In the genomic region with DNA sequence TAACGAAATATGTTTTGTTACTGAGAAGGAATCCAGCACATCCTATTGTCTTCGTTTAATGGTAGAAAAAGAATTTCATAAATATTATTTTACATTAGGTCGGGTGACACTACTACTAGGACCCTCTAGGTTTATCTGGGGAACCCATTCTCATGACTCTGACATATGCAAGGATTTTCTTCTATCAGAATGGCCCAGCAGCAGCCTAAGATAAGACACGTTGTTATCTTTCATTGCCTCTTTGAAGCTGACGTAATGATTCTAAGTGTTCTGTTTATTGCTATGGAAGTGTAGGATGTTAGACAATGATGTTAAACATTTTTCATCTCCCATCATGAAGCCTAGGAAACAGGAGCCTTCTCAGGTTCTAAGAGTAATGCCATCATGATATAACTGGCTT, we compare ENCODE assay signal across 31 mouse cellular contexts. TPM values are rescaled to one million over a fixed set of nuclear protein-coding genes. Genes with fewer than 3 reads are reported as not detected.
"Had no signal": no experiment of that assay in that cellular context is flagged by ENCODE, and none has a peak within 500 bp of the region (broad histone marks: within the 10 kb centered on the region; RNA-seq: fewer than 3 reads in every experiment).

No protein-coding gene starts in this region.

- H3K4me1 ChIP-seq: megakaryocyte, embryonic 14.5 days; neural tube, embryonic 12.5 days; neural tube, embryonic 15.5 days had no signal

- H3K9ac ChIP-seq: liver, embryonic 15.5 days; lung, embryonic 14.5 days; neural tube, embryonic 12.5 days; neural tube, embryonic 15.5 days had no signal

- ATAC-seq: inflammation-experienced regulatory T-cells, adult 6 months; intestine, embryonic 16.5 days; lung, postnatal 0 days had no signal

- H3K27me3 ChIP-seq: neural tube, embryonic 12.5 days; neural tube, embryonic 15.5 days had no signal

- H3K4me3 ChIP-seq: left cerebral cortex, adult 2 months; liver, embryonic 15.5 days; megakaryocyte, embryonic 14.5 days; neural tube, embryonic 12.5 days; neural tube, embryonic 15.5 days had no signal

- H3K9me3 ChIP-seq: liver, embryonic 15.5 days; megakaryocyte, embryonic 14.5 days; neural tube, embryonic 12.5 days; neural tube, embryonic 15.5 days had no signal

- DNase-seq: kidney, adult 18-20 months; kidney, postnatal 10 days; kidney, postnatal 36 days; layer of hippocampus, postnatal 36 days; lung, embryonic 14.5 days; midbrain, embryonic 14.5 days; retina, postnatal 1 day; right cerebral cortex, postnatal 25 days; spleen, adult 18-20 months; thymus, adult 2 months; thymus, postnatal 14 days; thymus, postnatal 4 days had no signal

- H3K27ac ChIP-seq: left cerebral cortex, adult 2 months; liver, embryonic 15.5 days; macrophage; neural tube, embryonic 12.5 days; neural tube, embryonic 15.5 days had no signal

- H3K4me2 ChIP-seq: liver, embryonic 15.5 days; lung, embryonic 14.5 days; midbrain, embryonic 11.5 days; neural tube, embryonic 12.5 days; neural tube, embryonic 15.5 days had no signal

- H3K36me3 ChIP-seq: liver, embryonic 15.5 days; neural tube, embryonic 12.5 days; neural tube, embryonic 15.5 days had no signal

RNA-seq across cellular contexts. Expression of a gene that starts 8.2 kb away (rescaled TPM):
- total RNA-seq: layer of hippocampus, postnatal 36 days; left cerebral cortex, adult 2 months; left cerebral cortex, postnatal 36 days; midbrain, postnatal 0 days had no signal
- polyA plus RNA-seq: inflammation-experienced regulatory T-cells, adult 6 months; intestine, embryonic 16.5 days; kidney, embryonic 14.5 days; limb, embryonic 11.5 days; liver, embryonic 15.5 days; lung, embryonic 14.5 days; macrophage; midbrain, embryonic 11.5 days; midbrain, embryonic 14.5 days; stomach, embryonic 16.5 days; thymus, adult 2 months had no signal

RNA-seq across cellular contexts. Expression of a gene that starts 16.8 kb away (rescaled TPM):
- polyA plus RNA-seq: inflammation-experienced regulatory T-cells, adult 6 months had no signal

RNA-seq across cellular contexts. Expression of a gene that starts 33.0 kb away (rescaled TPM):
- total RNA-seq: layer of hippocampus, adult 8-10 months; layer of hippocampus, postnatal 10 days; layer of hippocampus, postnatal 36 days; left cerebral cortex, adult 2 months; left cerebral cortex, postnatal 10 days; left cerebral cortex, postnatal 36 days; midbrain, postnatal 0 days had no signal
- polyA plus RNA-seq: intestine, embryonic 16.5 days; kidney, embryonic 14.5 days; limb, embryonic 11.5 days; limb, embryonic 14.5 days; liver, embryonic 15.5 days; lung, embryonic 14.5 days; macrophage; midbrain, embryonic 11.5 days; midbrain, embryonic 14.5 days; midbrain, postnatal 0 days; neural tube, embryonic 12.5 days; neural tube, embryonic 15.5 days; stomach, embryonic 16.5 days; thymus, adult 2 months had no signal
